Mouse (Mus musculus) E14TG2a.4 (cell line): ENCODE data around the gene Ltbp3.

ENCODE experiments used
- CTCF ChIP-seq: conservative IDR thresholded peaks from 2 replicates; pipeline ENCODE4 v1.5.1; 2014; ENCODE audit warnings: low read length
- POU5F1 ChIP-seq: IDR thresholded peaks from 2 replicates; pipeline ENCODE4 v1.6.1; 2014; ENCODE audit warnings: low read length, borderline replicate concordance

- no peak for TF ChIP-seq CTCF
- no peak for TF ChIP-seq POU5F1
Observed at GRCm38 (mm10) chr19:5693801-5694200, 46.9 kb upstream of the Ltbp3 start.
